Mouse (Mus musculus): ENCODE measurements around the gene Tmem101. TPM values are rescaled to one million over a fixed set of nuclear protein-coding genes. Genes with fewer than 3 reads are reported as not detected.
A peak's percentile ranks its signal among the peaks of the same experiment; 100 is the strongest.

Gene Tmem101
- total RNA-seq (2017), result 3.1 to 9.5 TPM (median 5.5 TPM) in 3 replicates

- peak; percentile 96 for ATAC-seq (replicated peaks; ENCODE audit: insufficient number of reproducible peaks, low FRiP score, low TSS enrichment, poor library complexity, severe bottlenecking)
Observed at GRCm38 (mm10) chr11:102156039-102156785, at the start of gene Tmem101. Gene Tmem101, minus strand, starts transcription at chr11:102156404.

- ATAC-seq (replicated peaks; ENCODE audit: insufficient number of reproducible peaks, low FRiP score, low TSS enrichment, poor library complexity, severe bottlenecking), result no peak
Observed at GRCm38 (mm10) chr11:102201408-102201821, 45.2 kb upstream of the Tmem101 start.

GRCm38 (mm10) chr11:102199856-102200255 is 43.7 kb upstream of the Tmem101 start:
- ATAC-seq (replicated peaks; ENCODE audit: insufficient number of reproducible peaks, low FRiP score, low TSS enrichment, poor library complexity, severe bottlenecking), result no peak

- ATAC-seq (replicated peaks; ENCODE audit: insufficient number of reproducible peaks, low FRiP score, low TSS enrichment, poor library complexity, severe bottlenecking), result no peak
Observed at GRCm38 (mm10) chr11:102198245-102198644, 42.0 kb upstream of the Tmem101 start.

GRCm38 (mm10) chr11:102196018-102196797 is 40.0 kb upstream of the Tmem101 start:
- no peak for ATAC-seq (replicated peaks; ENCODE audit: insufficient number of reproducible peaks, low FRiP score, low TSS enrichment, poor library complexity, severe bottlenecking)

GRCm38 (mm10) chr11:102193657-102194440 is 37.6 kb upstream of the Tmem101 start:
- no peak for ATAC-seq (replicated peaks; ENCODE audit: insufficient number of reproducible peaks, low FRiP score, low TSS enrichment, poor library complexity, severe bottlenecking)

GRCm38 (mm10) chr11:102190848-102191247 is 34.6 kb upstream of the Tmem101 start:
- no peak for ATAC-seq (replicated peaks; ENCODE audit: insufficient number of reproducible peaks, low FRiP score, low TSS enrichment, poor library complexity, severe bottlenecking)

GRCm38 (mm10) chr11:102189461-102190436 is 33.5 kb upstream of the Tmem101 start, which contains the start of gene G6pc3:
Gene G6pc3, plus strand, starts transcription at chr11:102189620.
- ATAC-seq (replicated peaks; ENCODE audit: insufficient number of reproducible peaks, low FRiP score, low TSS enrichment, poor library complexity, severe bottlenecking), result peak; percentile 92

GRCm38 (mm10) chr11:102188980-102189379 is 32.8 kb upstream of the Tmem101 start:
- ATAC-seq (replicated peaks; ENCODE audit: insufficient number of reproducible peaks, low FRiP score, low TSS enrichment, poor library complexity, severe bottlenecking), result no peak

GRCm38 (mm10) chr11:102186235-102186634 is 30.0 kb upstream of the Tmem101 start:
- no peak for ATAC-seq (replicated peaks; ENCODE audit: insufficient number of reproducible peaks, low FRiP score, low TSS enrichment, poor library complexity, severe bottlenecking)

GRCm38 (mm10) chr11:102185677-102186076 is 29.5 kb upstream of the Tmem101 start:
- no peak for ATAC-seq (replicated peaks; ENCODE audit: insufficient number of reproducible peaks, low FRiP score, low TSS enrichment, poor library complexity, severe bottlenecking)

- peak; percentile 63 for ATAC-seq (replicated peaks; ENCODE audit: insufficient number of reproducible peaks, low FRiP score, low TSS enrichment, poor library complexity, severe bottlenecking)
Observed at GRCm38 (mm10) chr11:102184646-102185495, 28.7 kb upstream of the Tmem101 start, which contains the start of gene Lsm12. Gene Lsm12, minus strand, starts transcription at chr11:102185296.

- ATAC-seq (replicated peaks; ENCODE audit: insufficient number of reproducible peaks, low FRiP score, low TSS enrichment, poor library complexity, severe bottlenecking), result no peak
Observed at GRCm38 (mm10) chr11:102184253-102184645, 28.0 kb upstream of the Tmem101 start.

GRCm38 (mm10) chr11:102179836-102180235 is 23.6 kb upstream of the Tmem101 start:
- ATAC-seq (replicated peaks; ENCODE audit: insufficient number of reproducible peaks, low FRiP score, low TSS enrichment, poor library complexity, severe bottlenecking), result no peak

- ATAC-seq (replicated peaks; ENCODE audit: insufficient number of reproducible peaks, low FRiP score, low TSS enrichment, poor library complexity, severe bottlenecking), result no peak
Observed at GRCm38 (mm10) chr11:102168689-102169088, 12.5 kb upstream of the Tmem101 start.

GRCm38 (mm10) chr11:102167539-102167938 is 11.3 kb upstream of the Tmem101 start:
- ATAC-seq (replicated peaks; ENCODE audit: insufficient number of reproducible peaks, low FRiP score, low TSS enrichment, poor library complexity, severe bottlenecking), result no peak

Measured in monocyte, adult 5-6 weeks (primary cell).